Mouse (Mus musculus): ENCODE results near the gene Gm28308.

- TF ChIP-seq CTCF (IDR thresholded peaks at IDR 0.05; ENCODE audit: extremely low read depth, insufficient read depth, low read length) (no peak), POLR2A (IDR thresholded peaks at IDR 0.05; ENCODE audit: extremely low read depth, insufficient read depth, low read length) (no peak)
These were observed 39.7 kb upstream of the Gm28308 start for GRCm38 (mm10) chr6:52252775-52253376.
